Mouse (Mus musculus) liver, embryonic 11.5 days (tissue): Measurements from ENCODE around the gene Slc4a10. TPM values are rescaled to one million over a fixed set of nuclear protein-coding genes. Genes with fewer than 3 reads are reported as not detected.

Experiments
- ATAC-seq: fragments of 200-750 bp; cut with Nextera tagmentation; replicated peaks from 2 replicates; pipeline ENCODE4 v1.8.0; 2017; ENCODE audit warnings: moderate number of reproducible peaks, mild to moderate bottlenecking, moderate TSS enrichment, moderate library complexity; ENCODE audit not compliant: low FRiP score
- DNase-seq: peaks from one replicate; pipeline ENCODE4 v3.0.0-alpha.2; 2017; ENCODE audit warnings: low spot score
- H3K27ac ChIP-seq: fragments of 300-500 bp; sonication (generic); 2 replicates; pipeline ENCODE4 v1.5.1; 2014; ENCODE audit warnings: mild to moderate bottlenecking, low read depth, low read length, control low read depth
- H3K27me3 ChIP-seq: fragments of 300-500 bp; sonication (generic); replicated peaks from 2 replicates; pipeline ENCODE4 v1.6.1; 2014; ENCODE audit warnings: low read length, mixed read lengths; ENCODE audit not compliant: control insufficient read depth, insufficient read depth
- H3K36me3 ChIP-seq: fragments of 300-500 bp; sonication (generic); 2 replicates; pipeline ENCODE4 v1.6.1; 2014; ENCODE audit warnings: mild to moderate bottlenecking, low read length, moderate library complexity, mixed read lengths; ENCODE audit not compliant: control insufficient read depth, insufficient read depth
- H3K4me1 ChIP-seq: fragments of 300-500 bp; sonication (generic); replicated peaks from 2 replicates; pipeline ENCODE4 v1.6.1; 2014; ENCODE audit warnings: low read length, mixed read lengths; ENCODE audit not compliant: control insufficient read depth, insufficient read depth
- H3K4me2 ChIP-seq: fragments of 300-500 bp; sonication (generic); 2 replicates; pipeline ENCODE4 v1.6.1; 2014; ENCODE audit warnings: mild to moderate bottlenecking, control low read depth, moderate library complexity
- H3K4me3 ChIP-seq: fragments of 300-500 bp; sonication (generic); 2 replicates; pipeline ENCODE4 v1.5.1; 2014; ENCODE audit warnings: low read depth, low read length, control low read depth
- H3K9ac ChIP-seq: fragments of 300-500 bp; sonication (generic); 2 replicates; pipeline ENCODE4 v1.6.1; 2014; ENCODE audit warnings: low read depth, low read length, control low read depth
- H3K9me3 ChIP-seq: fragments of 300-500 bp; sonication (generic); 2 replicates; pipeline ENCODE4 v1.6.1; 2016; ENCODE audit warnings: low read length, inconsistent platforms, mixed read lengths; ENCODE audit not compliant: control insufficient read depth
- WGBS: fragments of 180-500 bp; shearing (Covaris S2); extraction: QIAGEN DNeasy Blood & Tissue Kit; methylation state at CpG from one replicate; pipeline ENCODE4 v1.1.7; 2014; 5-methylcytosine and 5-hydroxymethylcytosine counted together
- polyA plus RNA-seq: library from polyadenylated mRNA; unstranded; fragments of >200 nt; fragmentation: Nextera tagmentation; extraction: Ambion mirVana; gene quantifications from 2 replicates; pipeline ENCODE4 v1.2.1, GENCODE M21; 2014

Gene Slc4a10
- polyA plus RNA-seq, 1 experiment from 2014 or later = 0.14 TPM

- H3K9me3 ChIP-seq = no peaks in the 10 kb centered on the region
- no peaks in the 10 kb centered on the region for H3K4me1 ChIP-seq
- no peak overlapping the region for H3K9ac ChIP-seq
- no peak overlapping the region for H3K4me3 ChIP-seq
- ATAC-seq = no peak
- DNase-seq = no peak
- H3K4me2 ChIP-seq = no peak overlapping the region
- no peaks in the 10 kb centered on the region for H3K27me3 ChIP-seq
- H3K36me3 ChIP-seq = no peaks in the 10 kb centered on the region
- WGBS = 81% methylated on average over 9 of the region's 9 CpGs
- no peak overlapping the region for H3K27ac ChIP-seq
Measured at GRCm38 (mm10) chr2:62089208-62089607, 42.9 kb downstream of the Slc4a10 start.

DNA sequence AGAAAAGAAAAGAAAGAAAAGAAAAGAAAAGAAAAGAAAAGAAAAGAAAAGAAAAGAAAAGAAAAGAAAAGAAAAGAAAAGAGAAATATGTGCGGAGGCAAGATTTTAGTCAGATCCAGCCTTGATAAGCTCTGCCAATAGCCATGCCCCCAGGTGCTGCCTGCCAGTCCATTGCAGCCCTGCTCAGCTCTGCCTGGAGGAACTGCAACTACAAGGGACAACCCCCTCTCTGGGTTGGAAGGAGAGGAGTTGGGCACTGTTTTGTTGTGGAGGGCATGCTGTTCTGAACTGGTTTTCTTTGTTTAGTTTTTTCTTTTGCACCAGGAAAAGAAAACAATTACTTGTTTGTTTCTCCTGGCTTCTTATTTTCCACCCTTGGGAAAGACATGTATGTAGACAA lies 54.3 kb downstream of the Slc4a10 start:
- H3K4me2 ChIP-seq = no peak overlapping the region
- ATAC-seq (no peak), DNase-seq (no peak)
- no peak overlapping the region for H3K27ac ChIP-seq
- H3K9ac ChIP-seq = no peak overlapping the region
- no peaks in the 10 kb centered on the region for H3K27me3 ChIP-seq
- no peak overlapping the region for H3K4me3 ChIP-seq
- H3K4me1 ChIP-seq = no peaks in the 10 kb centered on the region
- no peaks in the 10 kb centered on the region for H3K36me3 ChIP-seq
- H3K9me3 ChIP-seq = no peaks in the 10 kb centered on the region
- 84% methylated on average over 1 of the region's 1 CpGs for WGBS

- Histone ChIP-seq H3K27me3 (no peaks in the 10 kb centered on the region), H3K4me1 (no peaks in the 10 kb centered on the region), H3K4me3 (no peak overlapping the region), H3K36me3 (no peaks in the 10 kb centered on the region), H3K9me3 (no peaks in the 10 kb centered on the region), H3K9ac (no peak overlapping the region), H3K27ac (no peak overlapping the region), H3K4me2 (no peak overlapping the region)
- no peak for DNase-seq
- no peak for ATAC-seq
- 76% methylated on average over 4 of the region's 4 CpGs for WGBS
Measured at GRCm38 (mm10) chr2:62115346-62115745, 69.1 kb downstream of the Slc4a10 start.

GRCm38 (mm10) chr2:62129975-62130374 lies 83.7 kb downstream of the Slc4a10 start:
- Histone ChIP-seq H3K9me3 (no peaks in the 10 kb centered on the region), H3K27ac (no peak overlapping the region), H3K4me1 (no peaks in the 10 kb centered on the region)

GRCm38 (mm10) chr2:62134911-62135310 lies 88.6 kb downstream of the Slc4a10 start:
- 68% methylated on average over 8 of the region's 8 CpGs for WGBS

More at GRCm38 (mm10) chr2:62129975-62130374, 83.7 kb downstream of the Slc4a10 start:
- Histone ChIP-seq H3K9ac (no peak overlapping the region), H3K4me3 (no peak overlapping the region), H3K4me2 (no peak overlapping the region), H3K36me3 (no peaks in the 10 kb centered on the region), H3K27me3 (no peaks in the 10 kb centered on the region)
- DNase-seq = no peak
- 80% methylated on average over 2 of the region's 2 CpGs for WGBS
- ATAC-seq = no peak

DNA sequence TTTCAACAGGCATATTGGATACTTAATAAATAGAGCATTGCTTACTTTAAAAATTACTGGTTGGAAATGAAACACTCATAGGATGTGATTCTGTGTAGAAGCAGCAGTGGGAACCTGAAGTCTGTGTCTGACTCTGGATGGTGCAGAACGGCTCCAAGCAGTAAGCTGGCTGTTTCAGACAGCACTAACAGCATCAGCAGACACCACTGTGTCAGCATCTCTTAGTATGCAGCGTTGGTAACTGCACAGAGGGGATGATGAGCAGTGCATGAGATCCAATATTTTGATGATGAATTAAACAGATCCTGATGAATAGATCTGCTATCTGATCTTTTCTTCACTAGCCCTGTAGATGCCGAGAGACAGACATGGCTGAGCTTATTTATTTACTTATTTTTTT lies 101.4 kb downstream of the Slc4a10 start:
- no peaks in the 10 kb centered on the region for H3K9me3 ChIP-seq
- no peak overlapping the region for H3K27ac ChIP-seq
- no peaks in the 10 kb centered on the region for H3K4me1 ChIP-seq
- H3K4me2 ChIP-seq = no peak overlapping the region
- 64% methylated on average over 3 of the region's 3 CpGs for WGBS
- DNase-seq (no peak), ATAC-seq (no peak)
- no peak overlapping the region for H3K4me3 ChIP-seq
- no peaks in the 10 kb centered on the region for H3K27me3 ChIP-seq
- no peak overlapping the region for H3K9ac ChIP-seq
- H3K36me3 ChIP-seq = no peaks in the 10 kb centered on the region

More at GRCm38 (mm10) chr2:62134911-62135310, 88.6 kb downstream of the Slc4a10 start:
- ATAC-seq (no peak), DNase-seq (no peak)
- Histone ChIP-seq H3K4me1 (no peaks in the 10 kb centered on the region), H3K9ac (no peak overlapping the region), H3K9me3 (no peaks in the 10 kb centered on the region), H3K27ac (no peak overlapping the region), H3K36me3 (no peaks in the 10 kb centered on the region), H3K4me2 (no peak overlapping the region), H3K4me3 (no peak overlapping the region), H3K27me3 (no peaks in the 10 kb centered on the region)

- H3K4me3 ChIP-seq = no peak overlapping the region
- no peak for ATAC-seq
- H3K27ac ChIP-seq = no peak overlapping the region
- H3K4me2 ChIP-seq = no peak overlapping the region
- no peaks in the 10 kb centered on the region for H3K36me3 ChIP-seq
- H3K4me1 ChIP-seq = no peaks in the 10 kb centered on the region
- DNase-seq = no peak
- H3K9ac ChIP-seq = no peak overlapping the region
- no peaks in the 10 kb centered on the region for H3K9me3 ChIP-seq
- H3K27me3 ChIP-seq = no peaks in the 10 kb centered on the region
Measured at GRCm38 (mm10) chr2:62149421-62149820, 103.2 kb downstream of the Slc4a10 start.

DNA sequence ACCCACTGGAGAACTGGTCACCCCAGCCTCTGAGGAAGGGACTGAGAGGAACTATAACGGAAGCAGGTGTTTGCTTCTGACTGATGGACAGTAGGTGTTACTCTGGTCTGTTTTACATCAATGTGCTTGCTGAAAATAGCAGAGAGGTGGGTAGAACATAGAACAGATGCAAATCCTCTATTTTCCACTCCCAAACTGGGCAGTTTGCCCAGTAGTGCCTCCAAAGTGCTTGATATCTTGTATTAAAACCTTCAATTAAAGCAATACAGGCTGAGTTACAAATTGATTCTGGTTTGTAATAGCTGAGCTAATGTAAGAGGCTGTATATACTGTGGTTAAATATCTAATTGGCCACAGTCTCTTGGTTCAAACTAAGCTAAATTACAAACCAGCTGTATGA lies 104.6 kb downstream of the Slc4a10 start:
- DNase-seq (no peak), ATAC-seq (no peak)
- H3K4me3 ChIP-seq = no peak overlapping the region
- no peaks in the 10 kb centered on the region for H3K9me3 ChIP-seq
- H3K36me3 ChIP-seq = no peaks in the 10 kb centered on the region
- no peaks in the 10 kb centered on the region for H3K4me1 ChIP-seq
- WGBS = 63% methylated on average over 1 of the region's 1 CpGs
- no peak overlapping the region for H3K4me2 ChIP-seq
- H3K9ac ChIP-seq = no peak overlapping the region
- H3K27me3 ChIP-seq = no peaks in the 10 kb centered on the region
- H3K27ac ChIP-seq = no peak overlapping the region

- Histone ChIP-seq H3K4me2 (no peak overlapping the region), H3K9me3 (no peaks in the 10 kb centered on the region), H3K4me1 (no peaks in the 10 kb centered on the region), H3K4me3 (no peak overlapping the region), H3K9ac (no peak overlapping the region), H3K36me3 (no peaks in the 10 kb centered on the region), H3K27ac (no peak overlapping the region), H3K27me3 (no peaks in the 10 kb centered on the region)
- DNase-seq (no peak), ATAC-seq (no peak)
Measured at GRCm38 (mm10) chr2:62210109-62210508, 163.8 kb downstream of the Slc4a10 start.
